Mouse (Mus musculus): Measurements from ENCODE around the gene Dis3l. TPM values are rescaled to one million over a fixed set of nuclear protein-coding genes. Genes with fewer than 3 reads are reported as not detected.
"Not testable (repeated sequence)": the region's sequence is repeated elsewhere in the genome, so short reads cannot be mapped to it uniquely, and the experiment has no call there.

Gene Dis3l
- total RNA-seq, 2 experiments from 2014 or later: 18.3 to 20.3 TPM

GRCm38 (mm10) chr9:64335825-64336224 is 5.3 kb downstream of the Dis3l start:
- no peak for DNase-seq (ENCODE audit: low spot score in 2 of 2)

GRCm38 (mm10) chr9:64323976-64324375 is 17.1 kb downstream of the Dis3l start:
- no peak for DNase-seq (ENCODE audit: low spot score in 2 of 2)

DNA sequence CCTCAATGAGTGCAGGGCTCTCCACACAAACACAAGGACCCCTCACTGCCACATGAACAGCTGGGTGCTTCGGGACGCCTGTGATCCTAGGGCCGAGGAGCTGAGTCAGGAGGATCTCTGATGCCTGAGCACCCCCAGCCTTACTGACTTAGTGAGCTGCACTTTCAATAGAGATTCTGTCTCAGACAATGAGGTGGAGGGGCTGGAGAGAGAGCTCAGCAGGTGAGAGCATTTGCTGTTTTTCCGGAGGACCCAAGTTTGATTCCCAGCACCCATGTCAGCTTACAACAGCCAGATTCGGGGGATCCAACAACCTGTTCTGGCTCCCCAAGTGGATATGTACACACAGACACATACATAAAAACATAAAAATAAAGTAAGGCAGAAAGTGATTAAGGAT is 24.1 kb downstream of the Dis3l start:
- no peak for DNase-seq (ENCODE audit: low spot score in 2 of 2)

GRCm38 (mm10) chr9:64314696-64315095 is 26.4 kb downstream of the Dis3l start:
- DNase-seq (ENCODE audit: low spot score in 2 of 2): no peak

- DNase-seq (ENCODE audit: low spot score in 2 of 2): no peak
Observed at GRCm38 (mm10) chr9:64312128-64312527, 29.0 kb downstream of the Dis3l start.

DNA sequence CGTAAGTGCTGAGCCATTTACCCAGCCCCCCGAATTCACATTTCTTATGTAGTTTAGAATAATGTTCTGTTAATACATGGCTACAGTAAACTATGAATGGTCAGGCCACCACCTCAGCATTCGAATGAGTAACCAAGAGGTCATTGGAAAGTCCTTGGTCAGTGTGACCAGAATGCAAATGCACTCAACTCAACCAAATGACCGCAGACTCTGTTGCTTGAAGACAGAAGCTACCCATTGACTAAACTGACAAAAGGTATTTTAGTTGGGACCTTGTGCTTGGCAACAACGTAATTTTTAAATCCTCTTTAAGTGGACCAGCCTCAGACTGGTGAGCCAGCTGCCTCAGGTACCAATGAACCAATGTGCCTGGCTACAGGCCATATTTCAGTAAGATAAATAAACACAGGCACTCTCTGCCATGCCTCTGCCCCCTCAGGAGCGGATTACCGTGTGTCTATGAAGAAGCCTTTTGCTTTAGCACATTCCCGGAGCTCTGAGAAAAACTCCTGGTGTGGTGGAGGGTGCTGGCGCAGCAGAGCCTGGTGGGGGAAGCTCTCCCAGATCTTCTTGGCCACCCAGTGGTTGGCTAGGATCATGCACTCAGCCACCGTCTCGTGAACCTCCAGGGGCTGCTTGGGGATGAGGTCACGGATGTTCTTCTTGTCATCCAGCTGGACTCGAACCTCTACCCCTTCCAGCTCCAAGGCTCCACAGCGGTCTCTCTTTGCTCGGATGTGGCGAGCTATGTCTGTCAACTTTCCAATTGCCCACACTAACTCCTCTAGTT is 29.9 kb downstream of the Dis3l start:
- DNase-seq (ENCODE audit: low spot score in 2 of 2): no peak

- DNase-seq (ENCODE audit: low spot score in 2 of 2): no peak
Observed at GRCm38 (mm10) chr9:64306476-64307312, 34.4 kb downstream of the Dis3l start.

- DNase-seq (ENCODE audit: low spot score in 2 of 2): not testable (repeated sequence)
Observed at GRCm38 (mm10) chr9:64303086-64303485, 38.0 kb downstream of the Dis3l start.

- no peak for DNase-seq (ENCODE audit: low spot score in 2 of 2)
Observed at GRCm38 (mm10) chr9:64282404-64282987, 58.6 kb downstream of the Dis3l start.

- no peak for DNase-seq (ENCODE audit: low spot score in 2 of 2)
Observed at GRCm38 (mm10) chr9:64281781-64282178, 59.3 kb downstream of the Dis3l start.

- peak; percentile 79 to 92 for DNase-seq (ENCODE audit: low spot score in 2 of 2)
Observed at GRCm38 (mm10) chr9:64281105-64281780, 59.8 kb downstream of the Dis3l start, which contains the start of gene Tipin. TSS of gene Tipin (plus strand) at chr9:64281581.

GRCm38 (mm10) chr9:64278665-64279310 is 62.3 kb downstream of the Dis3l start:
- no peak for DNase-seq (ENCODE audit: low spot score in 2 of 2)

DNA sequence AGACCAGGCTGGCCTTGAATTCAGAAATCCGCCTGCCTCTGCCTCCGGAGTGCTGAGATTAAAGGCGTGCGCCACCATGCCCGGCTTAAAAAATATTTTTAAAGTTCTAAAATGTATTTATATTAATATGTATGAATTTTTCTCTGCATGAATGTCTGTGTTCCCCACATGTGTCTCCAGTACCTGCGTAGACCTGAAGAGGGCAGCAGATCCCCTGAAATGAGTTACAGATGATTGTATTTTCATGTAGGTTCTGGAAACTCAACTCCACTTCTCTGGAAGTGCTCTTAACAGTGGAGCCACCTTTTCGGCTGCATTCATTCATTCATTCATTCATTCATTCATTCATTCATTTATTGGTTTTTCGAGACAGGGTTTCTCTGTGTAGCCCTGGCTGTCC is 63.4 kb downstream of the Dis3l start:
- peak; percentile 11 to 45 for DNase-seq (ENCODE audit: low spot score in 2 of 2)

DNA sequence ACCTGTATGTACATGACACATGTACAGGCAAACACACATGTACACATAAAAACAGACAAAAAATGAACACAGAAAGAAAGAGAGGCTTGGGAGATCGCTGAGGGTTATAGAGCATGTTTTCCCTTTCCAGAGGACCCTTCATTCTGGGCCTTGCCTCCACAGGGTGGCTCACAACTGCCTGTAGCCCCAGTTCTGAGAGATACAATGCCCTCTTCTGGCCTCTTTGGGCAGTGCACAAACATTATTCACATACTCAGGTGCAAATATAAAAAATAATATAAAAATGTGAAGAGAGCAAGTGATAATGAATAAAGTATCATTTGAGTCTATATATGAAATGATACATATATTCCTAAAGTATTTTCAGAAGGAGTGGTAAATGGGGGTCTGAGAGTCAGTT is 66.2 kb downstream of the Dis3l start:
- no peak for DNase-seq (ENCODE audit: low spot score in 2 of 2)

DNA sequence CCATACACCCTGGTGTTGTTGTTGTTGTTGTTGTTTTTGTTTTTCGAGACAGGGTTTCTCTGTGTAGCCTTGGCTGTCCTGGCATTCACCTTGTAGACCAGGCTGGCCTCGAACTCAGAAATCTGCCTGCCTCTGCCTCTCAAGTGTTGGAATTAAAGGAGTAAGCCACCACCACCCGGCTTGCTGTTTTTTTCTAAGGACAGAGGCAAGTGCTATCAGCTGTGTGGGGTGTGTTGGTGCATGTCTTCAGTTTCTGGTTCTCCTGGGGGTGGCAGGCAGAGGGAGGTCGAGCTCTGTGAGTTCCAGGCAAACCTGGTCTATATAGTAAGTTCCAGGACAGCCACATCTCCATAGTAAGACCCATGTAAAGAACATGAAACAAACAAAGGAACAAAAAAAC is 66.8 kb downstream of the Dis3l start:
- no peak for DNase-seq (ENCODE audit: low spot score in 2 of 2)

DNA sequence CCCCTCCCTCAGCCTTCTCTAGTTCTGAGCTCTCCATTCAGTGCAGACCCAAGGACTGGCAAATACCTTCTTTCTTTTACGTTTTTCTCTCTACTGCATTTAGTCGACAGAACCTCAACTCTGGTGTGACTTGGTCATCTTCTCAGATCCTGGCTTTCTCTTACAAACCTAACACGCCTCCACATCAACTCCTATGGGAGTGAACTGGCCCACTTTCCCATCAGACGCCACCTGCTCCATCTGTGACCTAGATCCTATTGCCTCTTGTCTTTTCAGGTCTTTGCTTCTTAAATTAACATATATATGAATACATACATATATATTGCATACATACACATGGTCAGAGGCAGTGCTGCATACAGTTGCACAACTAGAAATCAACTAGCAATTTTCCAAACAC is 67.3 kb downstream of the Dis3l start:
- no peak for DNase-seq (ENCODE audit: low spot score in 2 of 2)

DNA sequence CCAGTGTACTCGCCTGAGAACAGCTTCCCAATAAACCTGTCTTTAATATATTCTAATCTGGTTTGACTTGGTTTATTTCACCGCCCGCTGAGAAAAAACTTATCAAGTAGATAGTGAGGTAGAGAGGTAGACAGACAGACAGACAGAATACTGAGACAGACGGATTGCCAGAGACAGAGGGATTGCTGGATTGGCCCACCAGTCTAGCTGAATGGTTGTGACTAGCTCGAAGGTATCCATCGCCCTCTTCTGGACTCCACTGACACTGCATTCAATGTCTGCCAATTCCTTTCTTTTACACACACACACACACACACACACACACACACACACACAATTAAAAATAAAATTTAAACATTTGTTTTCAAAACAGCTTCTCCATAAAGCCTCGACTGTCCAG is 68.5 kb downstream of the Dis3l start:
- no peak for DNase-seq (ENCODE audit: low spot score in 2 of 2)

DNA sequence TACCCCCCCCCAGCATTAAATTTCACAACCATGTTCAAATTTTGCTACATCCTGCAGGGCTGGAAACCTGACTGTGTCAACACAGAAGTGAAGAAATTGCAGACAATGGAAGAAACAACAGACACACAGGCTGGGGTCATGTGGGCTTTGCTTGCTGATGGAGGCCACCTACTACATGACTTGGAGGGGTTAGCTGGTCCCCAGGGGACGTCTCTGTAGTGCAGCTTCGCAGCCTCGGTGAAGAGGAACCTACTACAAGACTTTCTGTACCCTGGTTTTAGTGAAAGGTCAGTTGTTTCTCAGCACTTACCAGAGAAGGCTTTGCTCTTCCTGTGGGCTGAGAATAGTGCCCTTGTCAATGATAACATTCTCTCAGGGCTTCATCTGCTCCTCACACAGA is 69.8 kb downstream of the Dis3l start:
- no peak for DNase-seq (ENCODE audit: low spot score in 2 of 2)

DNA sequence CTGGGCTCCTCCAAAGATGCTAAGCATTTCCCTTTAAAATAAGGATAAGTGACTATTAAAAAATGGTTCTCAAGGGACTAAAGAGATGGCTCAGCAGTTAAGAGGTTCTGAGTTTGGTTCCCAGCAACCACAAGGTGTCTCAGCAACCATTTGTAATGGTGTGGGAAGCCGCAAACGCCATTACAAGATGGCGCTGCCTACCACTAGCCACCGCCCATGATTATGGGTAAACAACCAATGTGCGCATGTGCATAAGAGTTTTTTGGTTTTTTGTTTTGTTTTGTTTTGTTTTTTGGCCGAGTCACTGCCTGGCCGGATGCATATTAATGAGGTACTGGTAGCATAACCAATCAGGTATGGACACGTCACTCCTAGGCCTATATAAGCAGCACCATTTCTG is 72.3 kb downstream of the Dis3l start:
- not testable (repeated sequence) for DNase-seq (ENCODE audit: low spot score in 2 of 2)

GRCm38 (mm10) chr9:64268196-64268595 is 72.9 kb downstream of the Dis3l start:
- DNase-seq (ENCODE audit: low spot score in 2 of 2): no peak

GRCm38 (mm10) chr9:64267231-64267630 is 73.9 kb downstream of the Dis3l start:
- no peak for DNase-seq (ENCODE audit: low spot score in 2 of 2)
